Mouse (Mus musculus): Measurements from ENCODE around the gene Gm13539.

DNA sequence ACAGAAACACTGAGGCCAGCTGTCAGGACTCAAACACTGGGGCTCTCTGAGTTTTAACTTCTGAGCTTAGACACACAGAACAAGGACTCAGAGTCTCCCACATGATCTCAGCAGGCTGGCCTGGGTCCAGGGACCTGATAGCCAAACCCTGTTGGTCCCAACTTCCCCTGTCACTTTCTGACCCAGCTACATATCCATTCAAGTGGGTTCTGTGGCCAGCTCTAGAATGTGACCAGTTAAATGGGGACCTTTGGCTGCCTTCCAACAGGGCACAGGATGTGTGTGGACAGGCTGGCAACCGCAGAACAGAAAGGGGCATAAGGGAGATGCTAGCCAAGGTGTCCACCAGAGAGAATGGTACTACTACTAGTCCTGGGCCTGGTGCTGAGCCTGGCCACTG lies 40.7 kb downstream of the Gm13539 start, which contains the start of gene Lcn9:
- TF ChIP-seq POLR2A (IDR thresholded peaks at IDR 0.05; ENCODE audit: low read depth, low read length) (no peak), CTCF (IDR thresholded peaks at IDR 0.05; ENCODE audit: extremely low read depth, insufficient read depth, insufficient read length, insufficient replicate concordance) (no peak)
